Mouse (Mus musculus): ENCODE measurements around the gene Arl4c.
A peak's percentile ranks its signal among the peaks of the same experiment; 100 is the strongest.

Gene Arl4c

GRCm38 (mm10) chr1:88700961-88701861, 810 bp downstream of the Arl4c start:
- DNase-seq (ENCODE audit: low read depth, low spot score), result no peak

- DNase-seq (ENCODE audit: low read depth, low spot score), result no peak
These were observed 1.9 kb downstream of the Arl4c start for GRCm38 (mm10) chr1:88699856-88700791.

GRCm38 (mm10) chr1:88699401-88699800, 2.6 kb downstream of the Arl4c start:
- no peak for DNase-seq (ENCODE audit: low read depth, low spot score)

GRCm38 (mm10) chr1:88698926-88699325, 3.1 kb downstream of the Arl4c start:
- no peak for DNase-seq (ENCODE audit: low read depth, low spot score)

GRCm38 (mm10) chr1:88698131-88698530, 3.9 kb downstream of the Arl4c start:
- no peak for DNase-seq (ENCODE audit: low read depth, low spot score)

- no peak for DNase-seq (ENCODE audit: low read depth, low spot score)
These were observed 5.6 kb downstream of the Arl4c start for GRCm38 (mm10) chr1:88696408-88696807.

GRCm38 (mm10) chr1:88694353-88694752, 7.7 kb downstream of the Arl4c start:
- DNase-seq (ENCODE audit: low read depth, low spot score), result no peak

GRCm38 (mm10) chr1:88692293-88692827, 9.7 kb downstream of the Arl4c start:
- no peak for DNase-seq (ENCODE audit: low read depth, low spot score)

- DNase-seq (ENCODE audit: low read depth, low spot score), result no peak
These were observed 11.4 kb downstream of the Arl4c start for GRCm38 (mm10) chr1:88690601-88691000.

- no peak for DNase-seq (ENCODE audit: low read depth, low spot score)
These were observed 17.3 kb downstream of the Arl4c start for GRCm38 (mm10) chr1:88684765-88685164.

GRCm38 (mm10) chr1:88681596-88681995, 20.4 kb downstream of the Arl4c start:
- no peak for DNase-seq (ENCODE audit: low read depth, low spot score)

- no peak for DNase-seq (ENCODE audit: low read depth, low spot score)
These were observed 21.2 kb downstream of the Arl4c start for GRCm38 (mm10) chr1:88680804-88681203.

GRCm38 (mm10) chr1:88678231-88678739, 23.7 kb downstream of the Arl4c start:
- no peak for DNase-seq (ENCODE audit: low read depth, low spot score)

- no peak for DNase-seq (ENCODE audit: low read depth, low spot score)
These were observed 31.2 kb downstream of the Arl4c start for GRCm38 (mm10) chr1:88670807-88671206.

GRCm38 (mm10) chr1:88668846-88669810, 32.9 kb downstream of the Arl4c start:
- no peak for DNase-seq (ENCODE audit: low read depth, low spot score)

GRCm38 (mm10) chr1:88668353-88668752, 33.7 kb downstream of the Arl4c start:
- no peak for DNase-seq (ENCODE audit: low read depth, low spot score)

GRCm38 (mm10) chr1:88664623-88665022, 37.4 kb downstream of the Arl4c start:
- no peak for DNase-seq (ENCODE audit: low read depth, low spot score)

- no peak for DNase-seq (ENCODE audit: low read depth, low spot score)
These were observed 39.3 kb downstream of the Arl4c start for GRCm38 (mm10) chr1:88662736-88663135.

- no peak for DNase-seq (ENCODE audit: low read depth, low spot score)
These were observed 40.8 kb downstream of the Arl4c start for GRCm38 (mm10) chr1:88661209-88661608.

GRCm38 (mm10) chr1:88658290-88658857, 43.6 kb downstream of the Arl4c start:
- peak; percentile 66 for DNase-seq (ENCODE audit: low read depth, low spot score)

Data from brain, embryonic 18.5 days (tissue).